Mouse (Mus musculus) midbrain, embryonic 14.5 days (tissue): ENCODE measurements at regions not wholly inside any gene's neighbourhood (a gene's known extent, or its start where the extent isn't known, plus 50 kb on each side); places are given as distances from the start of the nearest gene placed in this dataset.

Experiments
- ATAC-seq: fragments of 200-750 bp; cut with Nextera tagmentation; 2 replicates; pipeline ENCODE4 v1.8.0; 2017; ENCODE audit warnings: moderate number of reproducible peaks, moderate library complexity; ENCODE audit not compliant: low FRiP score, low TSS enrichment
- DNase-seq: peaks from one replicate; pipeline ENCODE4 v3.0.0-alpha.2; 2015
- H3K27ac ChIP-seq: fragments of 300-500 bp; sonication (generic); replicated peaks from 2 replicates; pipeline ENCODE4 v1.5.1; 2014; ENCODE audit warnings: mild to moderate bottlenecking, low read depth, low read length, moderate library complexity
- H3K27me3 ChIP-seq: fragments of 300-500 bp; sonication (generic); 2 replicates; pipeline ENCODE4 v1.6.1; 2014; ENCODE audit warnings: low read length, control low read depth, mixed read lengths; ENCODE audit not compliant: control insufficient read depth, insufficient read depth
- H3K36me3 ChIP-seq: fragments of 300-500 bp; sonication (generic); 2 replicates; pipeline ENCODE4 v1.6.1; 2014; ENCODE audit warnings: low read length, control low read depth; ENCODE audit not compliant: control insufficient read depth, insufficient read depth
- H3K4me1 ChIP-seq: fragments of 300-500 bp; sonication (generic); 2 replicates; pipeline ENCODE4 v1.6.1; 2014; ENCODE audit warnings: mild to moderate bottlenecking, antibody characterized with exemption, low read length, control low read depth; ENCODE audit not compliant: control insufficient read depth, insufficient read depth
- H3K4me2 ChIP-seq: fragments of 300-500 bp; sonication (generic); 2 replicates; pipeline ENCODE4 v1.6.1; 2014; ENCODE audit warnings: mild to moderate bottlenecking, low read length, moderate library complexity
- H3K4me3 ChIP-seq: fragments of 300-500 bp; sonication (generic); replicated peaks from 2 replicates; pipeline ENCODE4 v1.5.1; 2014; ENCODE audit warnings: low read depth, low read length
- H3K9ac ChIP-seq: fragments of 300-500 bp; sonication (generic); replicated peaks from 2 replicates; pipeline ENCODE4 v1.6.1; 2014; ENCODE audit warnings: mild to moderate bottlenecking, low read length, moderate library complexity
- H3K9me3 ChIP-seq: fragments of 300-500 bp; sonication (generic); 2 replicates; pipeline ENCODE4 v1.6.1; 2016; ENCODE audit warnings: low read length, control low read depth, mixed read lengths; ENCODE audit not compliant: control insufficient read depth
- WGBS: fragments of 180-500 bp; shearing (Covaris S2); extraction: QIAGEN DNeasy Blood & Tissue Kit; methylation state at CpG from one replicate; pipeline ENCODE4 v1.1.7; 2014; 5-methylcytosine and 5-hydroxymethylcytosine counted together

DNA sequence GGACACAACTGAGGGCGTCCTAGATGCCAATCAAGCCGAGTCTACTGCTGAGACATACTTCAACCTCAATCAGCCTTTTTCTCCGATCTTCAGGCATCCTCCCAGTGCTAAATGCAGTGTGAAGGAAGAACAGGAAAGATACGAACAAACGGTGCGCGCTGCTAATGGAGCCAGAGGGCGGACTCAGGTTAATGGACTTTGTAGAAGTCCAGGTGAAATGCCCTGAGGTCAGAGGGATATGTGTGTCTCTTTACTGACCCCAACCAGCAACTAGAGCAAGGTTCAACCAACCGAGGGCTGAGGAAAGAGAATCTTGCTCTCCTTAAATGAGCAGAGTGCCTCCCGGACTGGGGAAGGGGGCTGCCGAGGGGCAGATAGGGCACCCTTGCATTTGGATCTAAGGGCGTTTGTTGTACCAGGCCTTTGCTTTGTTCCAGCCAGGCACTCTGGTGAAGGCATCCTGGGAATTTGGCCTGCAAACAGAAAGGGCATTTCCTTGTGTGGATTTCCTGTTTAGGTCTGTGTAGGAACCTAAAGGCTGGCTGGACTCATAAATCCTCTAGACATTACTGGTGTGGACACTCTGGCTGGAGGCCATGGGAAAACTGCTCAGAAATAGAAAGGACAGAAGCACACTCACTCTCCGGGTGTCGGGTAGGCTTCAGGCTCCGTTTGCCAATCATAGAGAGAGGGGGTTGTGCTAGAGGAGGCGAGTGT lies 62.7 kb upstream of the Ahctf1 start:
- H3K27ac ChIP-seq: 0 out of 2 replicates have a peak overlapping the region, but pooled peaks have one; percentile 13
- H3K9ac ChIP-seq: no peak overlapping the region
- no peaks in the 10 kb centered on the region for H3K4me1 ChIP-seq
- WGBS: 88% methylated on average over 16 of the region's 16 CpGs
- ATAC-seq (no peak), DNase-seq (no peak)
- no peaks in the 10 kb centered on the region for H3K36me3 ChIP-seq
- H3K4me2 ChIP-seq: no peak overlapping the region
- no peaks in the 10 kb centered on the region for H3K9me3 ChIP-seq
- H3K4me3 ChIP-seq: no peak overlapping the region
- H3K27me3 ChIP-seq: no peaks in the 10 kb centered on the region

- no peaks in the 10 kb centered on the region for H3K36me3 ChIP-seq
- no peak overlapping the region for H3K9ac ChIP-seq
- H3K4me2 ChIP-seq: no peak overlapping the region
- no peak for DNase-seq
- H3K9me3 ChIP-seq: no peaks in the 10 kb centered on the region
- no peak overlapping the region for H3K27ac ChIP-seq
- no peak overlapping the region for H3K4me3 ChIP-seq
- H3K4me1 ChIP-seq: no peaks in the 10 kb centered on the region
- no peak for ATAC-seq
- H3K27me3 ChIP-seq: no peaks in the 10 kb centered on the region
- WGBS: 76% methylated on average over 11 of the region's 11 CpGs
These were observed 62.1 kb upstream of the Ahctf1 start for GRCm38 (mm10) chr1:179865561-179865960.

DNA sequence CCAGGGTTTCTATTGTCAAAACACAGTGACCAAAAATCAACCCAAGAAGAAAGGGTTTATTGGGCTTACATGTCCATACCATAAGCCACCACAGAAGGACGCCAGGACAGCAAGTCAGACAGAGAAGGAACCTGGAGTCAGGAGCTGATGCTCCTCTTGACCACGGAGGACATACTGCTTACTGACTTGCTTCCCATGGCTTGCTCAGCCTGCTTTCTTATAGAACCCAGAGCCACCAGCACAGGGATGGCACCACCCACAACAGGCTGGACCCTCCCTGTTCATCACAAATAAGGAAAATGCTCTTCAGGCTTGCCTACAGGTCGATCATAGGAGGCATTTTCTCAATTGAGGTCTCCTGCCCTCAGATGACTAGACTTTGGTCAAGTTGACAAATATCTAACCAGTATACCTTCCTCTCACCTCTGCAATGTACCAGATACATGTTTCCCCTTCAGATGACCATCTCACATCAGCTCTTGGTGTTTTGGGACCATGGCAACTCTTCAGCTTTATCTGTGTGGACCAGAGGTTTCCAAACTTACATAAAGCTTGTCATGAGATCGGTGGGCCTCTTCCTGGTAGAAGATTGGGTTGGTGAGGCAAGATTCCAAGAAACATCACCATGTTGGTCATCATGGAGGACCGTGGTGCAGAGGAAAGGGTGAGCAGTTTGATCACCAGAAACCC lies 61.2 kb upstream of the Ahctf1 start:
- Histone ChIP-seq H3K9ac (no peak overlapping the region), H3K4me1 (no peaks in the 10 kb centered on the region), H3K4me2 (no peak overlapping the region), H3K9me3 (no peaks in the 10 kb centered on the region), H3K4me3 (no peak overlapping the region), H3K27ac (no peak overlapping the region), H3K27me3 (no peaks in the 10 kb centered on the region), H3K36me3 (no peaks in the 10 kb centered on the region)
- DNase-seq (no peak), ATAC-seq (no peak)
- 90% methylated on average over 5 of the region's 5 CpGs for WGBS

GRCm38 (mm10) chr1:179863420-179863819 lies 59.9 kb upstream of the Ahctf1 start:
- DNase-seq: no peak
- Histone ChIP-seq H3K27me3 (no peaks in the 10 kb centered on the region), H3K9ac (no peak overlapping the region), H3K4me1 (no peaks in the 10 kb centered on the region), H3K27ac (no peak overlapping the region), H3K4me3 (no peak overlapping the region), H3K4me2 (no peak overlapping the region), H3K36me3 (no peaks in the 10 kb centered on the region), H3K9me3 (no peaks in the 10 kb centered on the region)
- no peak for ATAC-seq
- WGBS: 56% methylated on average over 4 of the region's 4 CpGs

- Histone ChIP-seq H3K36me3 (no peaks in the 10 kb centered on the region), H3K4me2 (no peak overlapping the region), H3K27ac (no peak overlapping the region), H3K9me3 (no peaks in the 10 kb centered on the region), H3K4me3 (no peak overlapping the region), H3K4me1 (no peaks in the 10 kb centered on the region), H3K9ac (no peak overlapping the region), H3K27me3 (no peaks in the 10 kb centered on the region)
- ATAC-seq (no peak), DNase-seq (no peak)
- WGBS: 89% methylated on average over 3 of the region's 3 CpGs
These were observed 59.5 kb upstream of the Ahctf1 start for GRCm38 (mm10) chr1:179862941-179863340.

- no peaks in the 10 kb centered on the region for H3K4me1 ChIP-seq
These were observed 58.3 kb upstream of the Ahctf1 start for GRCm38 (mm10) chr1:179861776-179862175.

GRCm38 (mm10) chr1:179859552-179859902 lies 56.0 kb upstream of the Ahctf1 start:
- Histone ChIP-seq H3K36me3 (no peaks in the 10 kb centered on the region), H3K9ac (no peak overlapping the region), H3K4me1 (no peaks in the 10 kb centered on the region), H3K27me3 (no peaks in the 10 kb centered on the region), H3K4me3 (no peak overlapping the region), H3K4me2 (no peak overlapping the region), H3K9me3 (no peaks in the 10 kb centered on the region), H3K27ac (no peak overlapping the region)
- ATAC-seq (no peak), DNase-seq (no peak)
- 82% methylated on average over 8 of the region's 8 CpGs for WGBS

More at GRCm38 (mm10) chr1:179861776-179862175, 58.3 kb upstream of the Ahctf1 start:
- Histone ChIP-seq H3K9me3 (no peaks in the 10 kb centered on the region), H3K9ac (no peak overlapping the region), H3K27me3 (no peaks in the 10 kb centered on the region), H3K4me3 (no peak overlapping the region), H3K4me2 (no peak overlapping the region), H3K27ac (no peak overlapping the region), H3K36me3 (no peaks in the 10 kb centered on the region)
- 90% methylated on average over 3 of the region's 3 CpGs for WGBS
- DNase-seq (no peak), ATAC-seq (no peak)

DNA sequence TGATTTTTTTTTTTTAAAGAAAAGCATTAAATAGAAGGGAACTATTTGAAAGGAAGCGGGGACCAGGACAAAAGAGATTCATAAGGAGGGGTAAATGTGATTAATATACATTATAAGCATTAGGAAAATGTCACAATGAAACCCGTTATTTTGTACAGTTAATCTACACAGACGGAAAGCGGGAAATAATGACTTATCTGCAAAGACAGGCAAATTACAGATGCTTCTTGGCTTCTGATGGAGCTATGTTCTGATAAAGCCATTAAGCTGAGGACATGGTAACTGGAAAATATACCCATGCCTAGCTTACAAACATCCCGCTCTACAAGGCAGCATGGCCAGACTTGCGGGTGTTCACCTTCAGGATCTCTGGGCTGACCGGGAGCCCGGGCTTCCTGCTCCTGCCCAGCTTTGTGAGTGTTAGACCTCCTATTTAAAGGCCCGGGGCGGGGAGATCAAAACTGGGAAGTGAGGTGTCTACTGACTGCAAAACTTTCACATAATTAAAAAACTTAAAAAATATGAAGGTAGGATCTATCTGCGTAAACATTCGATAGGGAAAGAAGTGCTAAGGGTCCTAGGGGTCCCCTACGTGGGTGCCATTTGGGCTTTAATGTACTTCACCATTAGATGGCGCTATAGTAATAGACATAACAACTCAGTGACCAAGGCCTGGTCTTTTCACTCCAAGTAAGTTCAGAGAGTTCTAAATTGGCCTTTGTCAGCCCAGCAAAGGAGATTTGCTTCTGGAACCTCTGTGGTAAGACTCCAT lies 55.5 kb upstream of the Ahctf1 start:
- H3K4me3 ChIP-seq: no peak overlapping the region
- H3K9me3 ChIP-seq: no peaks in the 10 kb centered on the region
- H3K4me2 ChIP-seq: no peak overlapping the region
- no peaks in the 10 kb centered on the region for H3K4me1 ChIP-seq
- peak; percentile 89 for DNase-seq
- ATAC-seq: no peak
- no peaks in the 10 kb centered on the region for H3K27me3 ChIP-seq
- H3K36me3 ChIP-seq: no peaks in the 10 kb centered on the region
- no peak overlapping the region for H3K27ac ChIP-seq
- 44% methylated on average over 14 of the region's 14 CpGs for WGBS
- no peak overlapping the region for H3K9ac ChIP-seq
